Mouse (Mus musculus): ENCODE data around the gene Ddah1.

DNA sequence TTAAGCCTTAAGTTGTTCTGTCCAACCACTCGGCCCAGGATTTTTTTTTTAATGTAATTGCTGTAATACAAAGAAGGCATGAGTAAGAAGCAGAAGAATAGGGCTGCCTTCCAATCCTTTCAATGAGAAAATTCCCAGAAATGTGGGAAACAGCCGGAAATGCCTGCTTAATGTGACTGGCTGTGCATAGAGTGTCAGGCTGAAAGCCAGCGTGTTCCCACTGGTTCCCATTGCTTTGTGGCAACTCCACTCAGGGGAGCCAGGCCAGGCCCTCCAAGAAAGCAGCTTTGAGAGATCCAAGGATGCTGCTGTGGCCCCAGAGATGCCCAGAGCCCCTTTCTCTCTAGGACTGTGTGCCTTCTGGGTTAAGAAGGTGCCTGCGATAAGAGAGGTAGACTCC lies 126.9 kb downstream of the Ddah1 start:
- TF ChIP-seq EP300 (optimal IDR thresholded peaks at IDR 0.05) (no peak), CTCF (IDR thresholded peaks at IDR 0.05; ENCODE audit: low read depth) (no peak)
